Comparison of ENCODE assay signal across 8 mouse cellular contexts in genomic region chr19:53325578-53326295, GRCm38 (mm10). TPM values are rescaled to one million over a fixed set of nuclear protein-coding genes. Genes with fewer than 3 reads are reported as not detected.
DNase-seq lines count a peak whose midpoint lies in the region; ATAC-seq lines count a peak whose summit lies in the region.

No protein-coding gene starts in this region.

- H3K36me3 ChIP-seq in hindbrain, embryonic 12.5 days = no peaks in the 10 kb centered on the region

- H3K4me2 ChIP-seq in hindbrain, embryonic 12.5 days (replicated peaks) = peak overlapping the region; percentile 48

- 13% methylated on average over 27 of the region's 27 CpGs for WGBS in hindbrain, embryonic 12.5 days

- peak overlapping the region; percentile 51 for H3K9ac ChIP-seq in hindbrain, embryonic 12.5 days

- peak overlapping the region; percentile 35; the same call in 1 of the 2 replicates for H3K27ac ChIP-seq in hindbrain, embryonic 12.5 days

- no peaks in the 10 kb centered on the region for H3K9me3 ChIP-seq in hindbrain, embryonic 12.5 days (replicated peaks)

- H3K27me3 ChIP-seq in hindbrain, embryonic 12.5 days = no peaks in the 10 kb centered on the region

- DNase-seq in ovary, postnatal 36 days (ENCODE audit: low spot score) = peak; percentile 45
- no peak for DNase-seq in ovary, postnatal 10 days (ENCODE audit: low spot score)
- peak; percentile 66 to 72 for DNase-seq in cerebellum, postnatal 10 days
- peak; percentile 57 to 74 for DNase-seq in frontal cortex, postnatal 14 days (ENCODE audit: low spot score in 2 of 2)
- peak; percentile 64 to 90 for DNase-seq in left cerebral cortex, adult 8-10 months (ENCODE audit: low spot score in 2 of 2)
- DNase-seq in skeletal muscle tissue, adult 2 months (ENCODE audit: low read depth, low spot score) = peak; percentile 87

- no peak for ATAC-seq in hindbrain, embryonic 12.5 days (ENCODE audit: low FRiP score)
- peak; percentile 34 for ATAC-seq in megakaryocyte, adult 5-6 weeks (ENCODE audit: poor library complexity, severe bottlenecking)

- peaks cover 45% of the 10 kb centered on the region for H3K4me1 ChIP-seq in hindbrain, embryonic 12.5 days

- H3K4me3 ChIP-seq in hindbrain, embryonic 12.5 days = peak overlapping the region; percentile 22

RNA-seq across cellular contexts. Expression of gene Mxi1, which starts 15.4 kb away (rescaled TPM):
- polyA plus RNA-seq in hindbrain, embryonic 12.5 days (2016; fragmentation: Nextera tagmentation; extraction: Ambion mirVana) = 76.2 and 78.4 TPM in 2 replicates
- 10 to 100 TPM; 81.4 to 89.0 (median 87.7) TPM for total RNA-seq in left cerebral cortex, adult 8-10 months (2022)
- total RNA-seq in megakaryocyte, adult 5-6 weeks (2015) = 42.1 and 42.8 TPM in 2 replicates
- 74.0 and 91.1 TPM in 2 replicates for total RNA-seq in megakaryocyte, adult 5-6 weeks (2017)

RNA-seq across cellular contexts. Expression of gene Gm10197, which starts 45.8 kb away (rescaled TPM):
- not detected in 2 replicates for polyA plus RNA-seq in hindbrain, embryonic 12.5 days (2016; fragmentation: Nextera tagmentation; extraction: Ambion mirVana)
- not detected for total RNA-seq in left cerebral cortex, adult 8-10 months (2022)
- total RNA-seq in megakaryocyte, adult 5-6 weeks (2015) = not detected in 2 replicates
- not detected in 2 replicates for total RNA-seq in megakaryocyte, adult 5-6 weeks (2017)
